Mouse (Mus musculus) ES-E14 (cell line): Measurements from ENCODE around the gene Map4. TPM values are rescaled to one million over a fixed set of nuclear protein-coding genes. Genes with fewer than 3 reads are reported as not detected.
"Not testable (repeated sequence)": the region's sequence is repeated elsewhere in the genome, so short reads cannot be mapped to it uniquely, and the experiment has no call there.

Source experiments
- DNase-seq: peaks from one replicate; pipeline ENCODE4 v3.0.0-alpha.2; 2013; ENCODE audit warnings: low read depth, low spot score
- H3K27ac ChIP-seq: 2 replicates; pipeline ENCODE4 v1.5.1; 2012; ENCODE audit warnings: low read depth, mild to moderate bottlenecking, low read length, moderate library complexity, mixed read lengths; ENCODE audit not compliant: poor library complexity, insufficient read depth, severe bottlenecking
- H3K36me3 ChIP-seq: 2 replicates; pipeline ENCODE4 v1.6.1; 2012; ENCODE audit warnings: mild to moderate bottlenecking, low read length, moderate library complexity, mixed read lengths; ENCODE audit not compliant: control insufficient read depth, poor library complexity, insufficient read depth, severe bottlenecking
- H3K4me1 ChIP-seq, 2 experiments: fragments of 150-350 bp in 1 of 2; sonication (generic) in 1 of 2; 2 replicates each; pipeline ENCODE4 v1.6.1; 2012; ENCODE audit warnings: low read length in 2 of 2, mild to moderate bottlenecking in 1 of 2, mixed read lengths in 1 of 2; ENCODE audit not compliant: control insufficient read depth in 2 of 2, insufficient read depth in 2 of 2, poor library complexity in 1 of 2
- H3K4me3 ChIP-seq, 2 experiments: fragments of 150-350 bp in 1 of 2; sonication (generic) in 1 of 2; 2 replicates each; pipeline ENCODE4 v1.5.1; 2012; ENCODE audit warnings: low read length in 2 of 2, low read depth in 1 of 2, mild to moderate bottlenecking in 1 of 2, mixed read lengths in 1 of 2; ENCODE audit not compliant: insufficient read depth in 1 of 2, poor library complexity in 1 of 2, severe bottlenecking in 1 of 2
- H3K9ac ChIP-seq: 2 replicates; pipeline ENCODE4 v1.6.1; 2012; ENCODE audit warnings: low read depth, mild to moderate bottlenecking, low read length, mixed read lengths; ENCODE audit not compliant: poor library complexity, insufficient read depth, severe bottlenecking
- H3K9me3 ChIP-seq: fragments of 150-350 bp; sonication (generic); 2 replicates; pipeline ENCODE4 v1.6.1; 2012; ENCODE audit warnings: low read depth, mild to moderate bottlenecking, low read length; ENCODE audit not compliant: control insufficient read depth, insufficient read depth
- CHD2 ChIP-seq: IDR thresholded peaks from 2 replicates; pipeline ENCODE4 v1.6.1; 2014; ENCODE audit warnings: mild to moderate bottlenecking, low read depth, low read length, inconsistent platforms
- HCFC1 ChIP-seq: IDR thresholded peaks from 2 replicates; pipeline ENCODE4 v1.6.1; 2012; ENCODE audit warnings: low read length, inconsistent platforms, borderline replicate concordance; ENCODE audit not compliant: insufficient read depth
- MAFK ChIP-seq: IDR thresholded peaks from 2 replicates; pipeline ENCODE4 v1.6.1; 2014; ENCODE audit warnings: mild to moderate bottlenecking, low read depth, low read length, inconsistent platforms; ENCODE audit not compliant: insufficient read depth
- ZC3H11A ChIP-seq: IDR thresholded peaks from 2 replicates; pipeline ENCODE4 v1.6.1; 2012; ENCODE audit warnings: low read depth, mild to moderate bottlenecking, inconsistent platforms, low read length, borderline replicate concordance
- ZNF384 ChIP-seq: IDR thresholded peaks from 2 replicates; pipeline ENCODE4 v1.6.1; 2012; ENCODE audit warnings: low read depth, low read length, inconsistent platforms
- in situ Hi-C, 2 experiments: fragments of 600-800 bp; cut with MboI; formaldehyde crosslinking; loops; one replicate each; pipeline ENCODE4 v1.15.1; 2025; ENCODE audit warnings: low sequenced_read_pairs in 2 of 2, inconsistent platforms in 1 of 2; ENCODE audit not compliant: unreplicated experiment in 2 of 2
- total RNA-seq: library from RNA; depleted of rRNA; stranded (reverse); fragments of 300-350 nt; gene quantifications from 2 replicates; pipeline ENCODE4 v1.2.3, GENCODE M21; 2012

Map4 gene
- total RNA-seq, 1 experiment, result 61.4 TPM

GRCm38 (mm10) chr9:109964761-109965160 is 33.5 kb downstream of the Map4 start:
- no peak for DNase-seq
- no peaks in the 10 kb centered on the region for H3K4me1 ChIP-seq
- no peak overlapping the region for H3K4me3 ChIP-seq
- TF ChIP-seq ZNF384 (no peak), CHD2 (no peak), ZC3H11A (no peak), MAFK (no peak), HCFC1 (no peak)
- no peak overlapping the region for H3K9ac ChIP-seq
- H3K36me3 ChIP-seq, result no peaks in the 10 kb centered on the region
- H3K9me3 ChIP-seq, result no peaks in the 10 kb centered on the region
- H3K27ac ChIP-seq, result no peak overlapping the region
- in situ Hi-C loops, result no loop called here

- in situ Hi-C loops, result no loop called here
- H3K36me3 ChIP-seq, result no peaks in the 10 kb centered on the region
- H3K9ac ChIP-seq, result no peak overlapping the region
- no peak for DNase-seq
- H3K9me3 ChIP-seq, result no peaks in the 10 kb centered on the region
- TF ChIP-seq ZNF384 (no peak), CHD2 (no peak), ZC3H11A (no peak)
- H3K4me1 ChIP-seq, result no peaks in the 10 kb centered on the region; a peak in 1 of 4 replicates
- no peak overlapping the region for H3K4me3 ChIP-seq
- H3K27ac ChIP-seq, result no peak overlapping the region
Measured at GRCm38 (mm10) chr9:109968351-109969116, 37.3 kb downstream of the Map4 start.

GRCm38 (mm10) chr9:109969181-109969580 is 37.9 kb downstream of the Map4 start:
- in situ Hi-C loops, result no loop called here
- Histone ChIP-seq H3K9me3 (no peaks in the 10 kb centered on the region), H3K4me3 (no peak overlapping the region), H3K9ac (no peak overlapping the region), H3K36me3 (no peaks in the 10 kb centered on the region), H3K27ac (no peak overlapping the region), H3K4me1 (no peaks in the 10 kb centered on the region; a peak in 1 of 4 replicates)
- no peak for DNase-seq
- TF ChIP-seq ZC3H11A, result no peak
- TF ChIP-seq ZNF384, result no peak
- no peak for TF ChIP-seq CHD2
- TF ChIP-seq MAFK, result no peak
- TF ChIP-seq HCFC1, result no peak

- DNase-seq, result no peak
- TF ChIP-seq HCFC1, result no peak
- in situ Hi-C loops, result no loop called here
Measured at GRCm38 (mm10) chr9:109969792-109970336, 38.6 kb downstream of the Map4 start.

GRCm38 (mm10) chr9:109971711-109972110 is 40.5 kb downstream of the Map4 start:
- in situ Hi-C loops, result not testable (repeated sequence)

More at GRCm38 (mm10) chr9:109969792-109970336, 38.6 kb downstream of the Map4 start:
- Histone ChIP-seq H3K9me3 (no peaks in the 10 kb centered on the region), H3K27ac (no peak overlapping the region), H3K4me3 (no peak overlapping the region), H3K9ac (no peak overlapping the region), H3K36me3 (no peaks in the 10 kb centered on the region), H3K4me1 (no peaks in the 10 kb centered on the region; a peak in 1 of 4 replicates)

More at GRCm38 (mm10) chr9:109971711-109972110, 40.5 kb downstream of the Map4 start:
- not testable (repeated sequence) for H3K4me3 ChIP-seq, H3K27ac ChIP-seq, H3K36me3 ChIP-seq, H3K9ac ChIP-seq, DNase-seq, H3K4me1 ChIP-seq, H3K9me3 ChIP-seq
